Mouse (Mus musculus) forebrain, embryonic 12.5 days (tissue): ENCODE data around the gene Cdh20. TPM values are rescaled to one million over a fixed set of nuclear protein-coding genes. Genes with fewer than 3 reads are reported as not detected.
"Not testable (repeated sequence)": the region's sequence is repeated elsewhere in the genome, so short reads cannot be mapped to it uniquely, and the experiment has no call there.

ENCODE experiments used
- ATAC-seq: fragments of 200-750 bp; cut with Nextera tagmentation; 2 replicates; pipeline ENCODE4 v1.8.0; 2017; ENCODE audit warnings: moderate TSS enrichment; ENCODE audit not compliant: low FRiP score
- H3K27ac ChIP-seq: fragments of 300-500 bp; sonication (generic); 2 replicates; pipeline ENCODE4 v1.5.1; 2016; ENCODE audit warnings: mild to moderate bottlenecking
- H3K27me3 ChIP-seq: fragments of 300-500 bp; sonication (generic); 2 replicates; pipeline ENCODE4 v1.6.1; 2016; ENCODE audit warnings: mild to moderate bottlenecking
- H3K36me3 ChIP-seq: fragments of 300-500 bp; sonication (generic); replicated peaks from 2 replicates; pipeline ENCODE4 v1.6.1; 2016; ENCODE audit warnings: mild to moderate bottlenecking
- H3K4me1 ChIP-seq: fragments of 300-500 bp; sonication (generic); 2 replicates; pipeline ENCODE4 v1.6.1; 2016
- H3K4me2 ChIP-seq: fragments of 300-500 bp; sonication (generic); 2 replicates; pipeline ENCODE4 v1.6.1; 2016; ENCODE audit warnings: mild to moderate bottlenecking, moderate library complexity
- H3K4me3 ChIP-seq: fragments of 300-500 bp; sonication (generic); replicated peaks from 2 replicates; pipeline ENCODE4 v1.5.1; 2016; ENCODE audit warnings: mild to moderate bottlenecking
- H3K9ac ChIP-seq: fragments of 300-500 bp; sonication (generic); 2 replicates; pipeline ENCODE4 v1.6.1; 2016; ENCODE audit warnings: mild to moderate bottlenecking
- H3K9me3 ChIP-seq: fragments of 300-500 bp; sonication (generic); 2 replicates; pipeline ENCODE4 v1.6.1; 2016
- WGBS: fragments of 180-500 bp; shearing (Covaris S2); methylation state at CpG from one replicate; pipeline ENCODE4 v1.1.7; 2016; 5-methylcytosine and 5-hydroxymethylcytosine counted together
- polyA plus RNA-seq: library from polyadenylated mRNA; unstranded; fragments of >200 nt; fragmentation: Nextera tagmentation; extraction: Ambion mirVana; gene quantifications from 2 replicates; pipeline ENCODE4 v1.2.1, GENCODE M21; 2016

The Cdh20 gene
- polyA plus RNA-seq, 1 experiment from 2014 or later: 0.78 TPM

DNA sequence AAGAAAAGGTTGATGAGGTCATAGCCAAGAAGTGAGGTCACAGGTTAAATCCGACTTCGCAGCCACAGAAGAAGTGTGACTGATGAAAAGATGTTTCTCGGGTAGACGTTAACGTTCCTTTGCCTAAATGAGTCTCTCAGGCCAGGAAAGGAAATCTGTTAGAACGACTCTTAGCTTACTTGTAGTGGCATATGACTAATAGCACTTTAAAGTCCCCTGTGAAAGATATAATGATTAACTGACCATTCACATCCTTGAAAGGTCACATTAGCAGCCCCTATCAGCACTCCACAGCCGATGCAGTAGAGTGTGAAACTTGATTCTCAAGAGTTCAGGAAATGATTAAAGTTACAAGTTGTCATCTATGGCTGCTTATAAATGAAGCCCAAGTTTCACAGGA, 164.7 kb downstream of the Cdh20 start:
- no peaks in the 10 kb centered on the region for H3K27me3 ChIP-seq
- 65% methylated on average over 7 of the region's 7 CpGs for WGBS
- H3K4me3 ChIP-seq: no peak overlapping the region

GRCm38 (mm10) chr1:104936966-104937365, 168.6 kb downstream of the Cdh20 start:
- ATAC-seq: no peak

More for the DNA sequence above, 164.7 kb downstream of the Cdh20 start:
- Histone ChIP-seq H3K9me3 (no peaks in the 10 kb centered on the region), H3K27ac (no peak overlapping the region), H3K4me1 (no peaks in the 10 kb centered on the region), H3K4me2 (no peak overlapping the region), H3K36me3 (no peaks in the 10 kb centered on the region), H3K9ac (no peak overlapping the region)
- no peak for ATAC-seq

DNA sequence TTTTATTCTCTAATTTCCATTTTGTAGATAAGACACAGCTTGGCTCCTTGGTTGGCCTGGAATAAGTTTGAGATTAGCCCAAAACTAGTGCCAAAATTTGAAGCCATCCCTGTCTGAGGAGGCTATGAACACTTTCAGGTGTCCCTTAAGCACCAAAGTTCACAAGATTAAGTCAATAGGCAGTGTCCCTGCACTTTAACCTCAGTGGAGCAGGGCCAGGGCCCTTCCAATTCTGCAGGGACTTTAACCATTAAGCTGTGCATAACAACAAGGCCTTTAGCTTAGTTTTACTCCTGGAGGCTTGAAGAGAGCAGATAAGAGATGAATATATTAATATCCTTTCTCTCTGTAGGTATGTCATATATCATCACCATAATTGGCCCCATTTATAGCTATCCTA, 170.8 kb downstream of the Cdh20 start:
- Histone ChIP-seq H3K4me2 (no peak overlapping the region), H3K4me3 (no peak overlapping the region), H3K36me3 (no peaks in the 10 kb centered on the region), H3K4me1 (no peaks in the 10 kb centered on the region), H3K27ac (no peak overlapping the region), H3K9me3 (no peaks in the 10 kb centered on the region), H3K9ac (no peak overlapping the region), H3K27me3 (no peaks in the 10 kb centered on the region)
- ATAC-seq: no peak

More at GRCm38 (mm10) chr1:104936966-104937365, 168.6 kb downstream of the Cdh20 start:
- Histone ChIP-seq H3K9ac (no peak overlapping the region), H3K4me2 (no peak overlapping the region), H3K4me3 (no peak overlapping the region), H3K27ac (no peak overlapping the region), H3K9me3 (no peaks in the 10 kb centered on the region), H3K4me1 (no peaks in the 10 kb centered on the region), H3K27me3 (no peaks in the 10 kb centered on the region), H3K36me3 (no peaks in the 10 kb centered on the region)
- WGBS: 88% methylated on average over 4 of the region's 4 CpGs

DNA sequence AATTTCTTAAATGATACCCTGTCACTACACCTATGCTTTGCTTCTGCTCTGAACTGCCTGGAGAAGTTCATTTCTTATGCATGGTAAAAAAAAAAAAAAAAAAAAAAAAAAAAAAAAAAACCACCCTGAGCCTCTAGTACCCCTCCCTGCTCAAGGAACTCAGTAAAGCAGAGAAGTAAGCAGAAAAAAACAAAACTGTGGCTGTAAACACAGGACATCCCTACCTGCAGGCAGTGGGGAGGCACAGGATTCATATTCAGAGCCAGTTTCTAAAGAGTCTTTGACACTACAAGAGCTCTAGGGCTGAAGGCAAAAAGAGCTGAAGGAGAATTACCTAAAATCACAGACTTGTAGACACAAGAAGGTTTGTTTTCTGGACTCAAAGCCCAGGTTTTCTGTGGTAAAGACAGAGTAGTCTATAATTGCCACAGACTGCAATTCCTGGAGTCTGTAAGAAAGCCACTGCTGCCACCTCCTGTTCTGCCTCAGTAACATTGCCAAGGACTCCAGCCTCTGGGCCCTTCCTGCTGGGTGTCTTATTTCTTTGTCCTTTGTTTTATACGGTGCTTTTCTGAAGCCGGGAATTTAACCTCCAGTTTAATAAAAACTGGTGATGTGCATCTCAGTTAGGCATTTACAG, 176.3 kb downstream of the Cdh20 start:
- H3K36me3 ChIP-seq: no peaks in the 10 kb centered on the region
- H3K4me1 ChIP-seq: no peaks in the 10 kb centered on the region
- H3K4me2 ChIP-seq: no peak overlapping the region
- H3K9ac ChIP-seq: no peak overlapping the region
- H3K9me3 ChIP-seq: no peaks in the 10 kb centered on the region
- no peak overlapping the region for H3K27ac ChIP-seq
- peak; percentile 89 for ATAC-seq
- WGBS: 15% methylated on average over 2 of the region's 2 CpGs
- no peak overlapping the region for H3K4me3 ChIP-seq
- no peaks in the 10 kb centered on the region for H3K27me3 ChIP-seq

- Histone ChIP-seq H3K36me3 (no peaks in the 10 kb centered on the region), H3K4me3 (no peak overlapping the region), H3K9me3 (no peaks in the 10 kb centered on the region), H3K4me1 (no peaks in the 10 kb centered on the region), H3K9ac (no peak overlapping the region), H3K4me2 (no peak overlapping the region), H3K27ac (no peak overlapping the region), H3K27me3 (no peaks in the 10 kb centered on the region)
- peak; percentile 47; the same call in 1 of the 2 replicates for ATAC-seq
- 89% methylated on average over 2 of the region's 2 CpGs for WGBS
Observed at GRCm38 (mm10) chr1:104945110-104945489, 176.8 kb downstream of the Cdh20 start.

GRCm38 (mm10) chr1:104949640-104950039, 181.3 kb downstream of the Cdh20 start:
- ATAC-seq, H3K4me2 ChIP-seq, H3K27me3 ChIP-seq, H3K9me3 ChIP-seq, H3K9ac ChIP-seq, H3K36me3 ChIP-seq, H3K27ac ChIP-seq, H3K4me1 ChIP-seq, H3K4me3 ChIP-seq: not testable (repeated sequence)
- 80% methylated on average over 2 of the region's 2 CpGs for WGBS

GRCm38 (mm10) chr1:104957046-104957445, 188.7 kb downstream of the Cdh20 start:
- Histone ChIP-seq H3K4me2 (no peak overlapping the region), H3K27ac (no peak overlapping the region), H3K27me3 (no peaks in the 10 kb centered on the region), H3K36me3 (no peaks in the 10 kb centered on the region), H3K9me3 (no peaks in the 10 kb centered on the region), H3K9ac (no peak overlapping the region), H3K4me3 (no peak overlapping the region), H3K4me1 (no peaks in the 10 kb centered on the region)
- ATAC-seq: no peak
- 41% methylated on average over 6 of the region's 6 CpGs for WGBS

DNA sequence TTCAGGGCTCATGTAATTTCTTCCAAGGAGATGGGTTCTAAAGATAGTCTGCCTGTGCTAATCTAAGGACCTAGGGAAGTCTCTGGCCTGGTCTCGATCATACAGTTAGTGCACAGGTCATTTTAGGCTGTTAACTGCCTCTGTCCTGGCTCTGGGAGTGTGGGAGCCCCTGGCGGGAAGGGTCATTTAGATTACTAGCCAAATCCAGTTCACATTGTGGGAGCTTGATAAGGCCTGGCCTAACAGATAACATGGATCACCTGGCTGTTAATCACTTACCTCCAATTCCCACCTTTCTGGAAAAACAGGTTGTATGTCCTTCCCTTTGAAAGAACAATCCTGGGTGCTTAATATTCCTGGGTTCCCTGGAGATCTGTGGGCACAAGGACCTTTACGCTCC, 193.3 kb downstream of the Cdh20 start:
- Histone ChIP-seq H3K4me3 (no peak overlapping the region), H3K27ac (no peak overlapping the region), H3K4me2 (no peak overlapping the region), H3K27me3 (no peaks in the 10 kb centered on the region), H3K36me3 (no peaks in the 10 kb centered on the region), H3K4me1 (no peaks in the 10 kb centered on the region), H3K9ac (no peak overlapping the region), H3K9me3 (no peaks in the 10 kb centered on the region)
- no peak for ATAC-seq
- 84% methylated on average over 3 of the region's 3 CpGs for WGBS

DNA sequence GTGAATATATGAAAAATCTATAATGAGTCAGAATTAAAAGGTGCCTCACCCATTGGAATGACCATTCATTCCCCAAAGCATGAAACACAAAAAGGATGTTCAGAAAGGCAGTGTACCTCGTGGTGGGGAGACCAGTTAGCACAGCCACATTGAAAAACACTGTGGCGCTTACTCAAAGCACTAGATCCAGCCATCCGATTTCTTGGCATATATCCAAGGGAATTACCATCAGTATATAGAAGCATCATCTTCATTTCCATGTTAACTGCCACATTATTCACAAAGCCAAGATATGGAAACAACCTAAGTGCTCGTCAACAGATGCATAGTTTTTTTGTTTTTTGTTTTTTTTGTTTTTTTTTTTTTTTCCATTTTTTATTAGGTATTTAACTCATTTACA, 193.9 kb downstream of the Cdh20 start:
- H3K36me3 ChIP-seq: no peaks in the 10 kb centered on the region
- H3K4me3 ChIP-seq: no peak overlapping the region
- no peaks in the 10 kb centered on the region for H3K27me3 ChIP-seq
- ATAC-seq: no peak
- no peak overlapping the region for H3K4me2 ChIP-seq
- H3K27ac ChIP-seq: no peak overlapping the region
- H3K9me3 ChIP-seq: no peaks in the 10 kb centered on the region
- 73% methylated on average over 4 of the region's 4 CpGs for WGBS
- no peaks in the 10 kb centered on the region for H3K4me1 ChIP-seq
- no peak overlapping the region for H3K9ac ChIP-seq

DNA sequence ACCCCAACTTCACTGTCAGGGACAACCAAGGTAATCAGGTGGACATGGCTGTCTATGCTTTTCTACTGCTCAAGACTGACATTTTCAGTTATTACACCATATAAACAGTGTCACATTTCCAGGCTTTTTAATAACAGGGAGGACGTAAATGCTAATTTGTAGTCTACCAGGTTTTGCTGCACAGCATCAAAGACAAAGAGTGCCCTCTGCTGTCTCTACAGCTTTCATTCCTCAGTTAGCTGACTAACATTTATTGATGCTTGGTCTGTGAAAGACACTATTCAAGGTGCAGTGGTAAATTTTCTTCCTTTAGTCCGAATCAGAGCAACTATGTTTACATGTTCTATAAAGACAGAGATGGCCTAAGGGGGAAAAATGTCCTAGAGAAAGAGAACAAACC, 210.7 kb downstream of the Cdh20 start:
- no peak overlapping the region for H3K9ac ChIP-seq

DNA sequence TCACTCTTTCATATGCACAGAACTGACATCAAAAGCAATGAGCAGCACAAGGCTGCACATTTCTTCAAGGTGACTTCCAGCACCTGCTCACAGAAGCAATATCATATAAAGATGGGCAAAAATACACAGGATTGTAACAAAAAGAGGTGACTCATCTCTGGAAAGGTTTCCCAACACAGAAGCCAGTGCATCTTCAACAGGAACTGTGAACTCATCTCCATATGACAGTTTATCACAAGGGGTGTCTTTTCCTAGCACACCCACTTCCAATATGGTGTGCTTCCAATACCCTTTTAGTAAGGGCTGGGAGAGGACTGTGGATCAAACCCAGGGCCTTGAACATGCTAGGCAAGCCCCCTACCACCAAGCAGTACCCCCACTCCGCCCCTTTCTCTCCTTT, 211.9 kb downstream of the Cdh20 start:
- WGBS: 89% methylated on average over 1 of the region's 1 CpGs

More for the DNA sequence above, 210.7 kb downstream of the Cdh20 start:
- WGBS: 54% methylated on average over 2 of the region's 2 CpGs
- no peak for ATAC-seq
- Histone ChIP-seq H3K4me1 (no peaks in the 10 kb centered on the region), H3K4me3 (no peak overlapping the region), H3K27ac (no peak overlapping the region), H3K4me2 (no peak overlapping the region), H3K27me3 (no peaks in the 10 kb centered on the region), H3K9me3 (no peaks in the 10 kb centered on the region), H3K36me3 (no peaks in the 10 kb centered on the region)

GRCm38 (mm10) chr1:104986222-104986973, 218.1 kb downstream of the Cdh20 start:
- Histone ChIP-seq H3K27ac (no peak overlapping the region), H3K27me3 (no peaks in the 10 kb centered on the region), H3K4me2 (no peak overlapping the region), H3K9me3 (no peaks in the 10 kb centered on the region), H3K4me3 (no peak overlapping the region), H3K36me3 (no peaks in the 10 kb centered on the region), H3K4me1 (no peaks in the 10 kb centered on the region), H3K9ac (no peak overlapping the region)
- peak; percentile 51; the same call in 1 of the 2 replicates for ATAC-seq
- 38% methylated on average over 5 of the region's 5 CpGs for WGBS

More for the DNA sequence above, 211.9 kb downstream of the Cdh20 start:
- Histone ChIP-seq H3K9ac (no peak overlapping the region), H3K4me2 (no peak overlapping the region), H3K27me3 (no peaks in the 10 kb centered on the region), H3K36me3 (no peaks in the 10 kb centered on the region), H3K4me1 (no peaks in the 10 kb centered on the region), H3K9me3 (no peaks in the 10 kb centered on the region), H3K27ac (no peak overlapping the region), H3K4me3 (no peak overlapping the region)
- ATAC-seq: no peak

GRCm38 (mm10) chr1:104987526-104987925, 219.2 kb downstream of the Cdh20 start:
- H3K27ac ChIP-seq: no peak overlapping the region
- no peak overlapping the region for H3K4me3 ChIP-seq
- 90% methylated on average over 16 of the region's 16 CpGs for WGBS
- no peaks in the 10 kb centered on the region for H3K27me3 ChIP-seq
- ATAC-seq: no peak
- no peaks in the 10 kb centered on the region for H3K4me1 ChIP-seq
- no peaks in the 10 kb centered on the region for H3K9me3 ChIP-seq
- no peaks in the 10 kb centered on the region for H3K36me3 ChIP-seq
- H3K4me2 ChIP-seq: no peak overlapping the region
- no peak overlapping the region for H3K9ac ChIP-seq
